Mouse (Mus musculus): ENCODE results near the gene Rarg.
A peak's percentile ranks its signal among the peaks of the same experiment; 100 is the strongest.

Gene Rarg

DNA sequence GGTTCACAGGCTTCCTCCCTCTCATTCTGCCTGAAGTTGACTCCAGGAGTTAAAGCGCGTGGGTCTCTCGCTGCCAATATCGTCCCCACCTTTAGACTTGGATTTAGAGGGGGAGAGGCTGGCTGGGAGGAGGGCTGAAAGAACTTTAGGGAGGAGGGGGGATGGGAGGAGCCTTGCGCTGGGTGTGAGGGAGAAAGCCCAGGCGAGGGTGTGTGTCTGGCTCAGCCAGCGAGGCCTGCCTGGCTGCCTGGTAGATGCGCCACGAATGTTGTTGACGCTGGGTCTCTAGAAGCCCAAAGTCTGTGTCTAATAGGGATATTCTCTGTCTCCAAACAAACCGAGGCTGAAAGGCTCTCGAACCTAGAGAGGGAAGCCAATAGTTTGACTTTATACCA lies 756 bp upstream of the Rarg start:
- peak; percentile 79 for DNase-seq (ENCODE audit: inconsistent ontology term)

DNA sequence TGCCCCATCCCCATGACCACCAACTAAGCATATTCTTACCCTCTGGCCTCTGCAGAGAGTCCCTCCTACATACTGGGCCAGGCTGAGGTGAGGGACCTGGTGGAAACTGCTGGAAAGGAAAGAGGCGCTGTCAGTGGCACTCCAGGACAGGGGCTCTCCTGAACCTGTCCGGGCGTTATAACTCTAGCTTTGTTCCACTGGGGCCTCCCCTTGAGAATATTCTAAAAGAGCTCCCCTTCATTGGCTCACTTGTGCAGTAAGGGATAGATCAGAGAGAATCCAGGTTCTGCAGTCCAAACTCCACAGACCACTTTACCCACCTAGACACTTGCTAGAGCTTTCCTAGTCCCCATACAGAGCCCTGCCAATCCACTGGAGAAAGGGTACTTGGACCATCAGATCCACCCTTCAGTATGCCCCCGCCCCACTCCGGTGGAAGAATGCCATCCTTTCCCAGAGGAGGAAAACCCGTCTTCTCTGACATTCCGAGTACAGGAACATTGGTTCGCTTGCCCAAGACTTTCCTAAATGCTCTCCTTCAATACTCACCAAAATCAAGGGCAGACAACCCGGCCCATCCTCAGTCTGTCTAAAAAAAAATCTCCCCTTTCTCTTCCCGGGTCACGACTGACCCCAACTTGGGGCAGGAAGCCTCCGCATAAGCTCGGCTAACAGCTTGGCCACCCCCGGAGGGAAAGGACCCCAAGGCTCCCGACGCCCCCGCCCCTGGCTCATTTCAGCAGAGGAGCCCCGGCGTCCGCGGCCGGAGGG lies 701 bp downstream of the Rarg start:
- peak; percentile 50 for DNase-seq (ENCODE audit: inconsistent ontology term)

DNA sequence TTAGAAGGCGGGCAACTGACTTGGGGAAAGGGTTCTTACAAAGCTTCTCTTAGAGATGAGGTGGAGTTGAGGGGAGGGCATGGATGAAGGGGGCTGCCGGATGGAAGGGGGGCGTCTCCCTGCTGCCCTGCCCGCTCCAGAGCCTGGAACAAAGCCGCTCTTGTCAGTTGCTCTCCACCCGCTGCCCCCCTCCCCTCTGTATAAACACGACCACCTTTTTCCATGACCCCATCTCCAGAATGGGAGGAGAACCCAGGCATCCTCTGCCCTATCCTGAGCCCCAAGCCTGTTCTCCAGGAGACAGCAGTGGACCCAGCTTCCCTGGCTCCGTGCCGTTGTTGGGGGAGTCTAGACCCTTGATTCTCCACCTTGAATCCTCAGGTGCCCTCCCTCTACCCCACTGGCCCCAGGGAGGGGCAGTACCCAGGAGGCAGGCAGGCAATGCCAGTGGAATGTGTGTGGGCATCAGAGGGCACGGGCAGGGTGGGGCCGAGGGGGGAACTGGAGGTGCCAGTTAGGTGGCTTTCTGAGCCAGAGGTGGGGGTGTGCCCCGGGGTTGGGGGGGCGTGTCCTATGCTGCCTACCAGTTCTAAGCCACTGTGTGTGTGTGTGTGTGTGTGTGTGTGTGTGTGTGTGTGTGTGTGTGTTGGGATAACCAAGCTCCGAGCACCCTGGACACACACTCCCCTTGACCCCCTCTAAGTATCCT lies 1.6 kb downstream of the Rarg start:
- DNase-seq (ENCODE audit: inconsistent ontology term), result no peak

DNA sequence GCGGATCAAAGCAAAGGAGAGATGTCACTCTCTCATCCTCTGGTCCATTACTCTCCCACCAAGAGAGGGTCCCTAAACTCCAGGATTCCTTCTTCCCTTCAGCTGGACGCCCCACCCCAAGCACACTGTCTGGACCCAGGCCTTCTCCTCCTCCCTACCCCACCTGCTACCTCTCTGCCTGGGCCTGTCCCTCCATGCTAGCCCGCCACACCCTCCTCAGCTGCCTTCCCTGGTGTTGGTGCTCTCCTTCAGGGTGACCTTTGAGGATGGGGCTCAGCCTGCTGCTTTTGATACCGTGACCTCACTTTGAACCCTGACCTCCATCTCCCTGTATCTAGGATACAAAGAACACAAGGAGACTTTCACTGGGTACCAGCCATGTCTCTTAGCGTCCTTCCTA lies 6.8 kb downstream of the Rarg start:
- no peak for DNase-seq (ENCODE audit: inconsistent ontology term)

- DNase-seq (ENCODE audit: inconsistent ontology term), result no peak
Observed at GRCm38 (mm10) chr15:102249967-102250366, 7.3 kb downstream of the Rarg start.

DNA sequence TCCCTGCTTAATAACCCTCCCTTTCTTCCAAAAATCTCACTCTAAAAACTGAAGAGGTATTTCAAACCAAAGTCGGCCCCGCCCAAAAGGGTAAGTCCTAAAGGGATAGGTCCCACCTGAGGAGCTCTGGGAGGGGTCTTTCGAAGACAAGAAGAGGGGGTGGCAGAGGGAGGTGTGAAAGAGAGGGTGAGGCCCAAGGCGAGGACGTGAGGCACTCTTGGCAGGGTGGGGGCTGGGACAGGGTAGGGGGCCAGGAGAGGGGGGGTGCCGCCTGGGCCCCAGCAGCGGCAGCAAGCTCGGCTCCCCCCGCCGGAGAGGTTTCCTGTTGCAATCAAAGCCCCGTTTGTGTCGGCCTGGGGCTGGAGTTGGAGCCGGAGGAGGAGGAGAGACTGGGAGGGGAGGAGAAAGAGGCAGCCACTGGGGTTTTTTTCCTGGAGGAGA lies 8.0 kb downstream of the Rarg start:
- DNase-seq (ENCODE audit: inconsistent ontology term), result peak; percentile 56

DNA sequence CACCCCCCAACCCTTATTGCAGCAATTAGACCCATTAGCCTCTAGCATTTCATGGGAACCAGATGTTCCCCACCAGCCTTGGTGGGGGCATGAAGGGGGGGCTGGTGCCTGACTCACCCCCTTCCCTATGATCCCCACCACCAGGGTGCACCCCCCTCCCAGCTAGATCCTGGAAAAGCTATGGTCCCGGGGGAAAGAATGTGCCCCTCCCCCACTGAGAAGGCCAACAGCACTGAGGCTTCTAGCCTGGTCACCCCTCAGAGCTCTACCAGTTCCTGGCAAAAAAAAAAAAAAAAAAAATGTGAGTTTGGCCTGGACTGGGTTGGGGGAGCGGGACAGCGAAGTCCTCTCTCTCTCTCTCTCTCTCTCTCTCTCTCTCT lies 8.5 kb downstream of the Rarg start:
- peak; percentile 59 for DNase-seq (ENCODE audit: inconsistent ontology term)

- peak; percentile 17 for DNase-seq (ENCODE audit: inconsistent ontology term)
Observed at GRCm38 (mm10) chr15:102248131-102248811, 9.0 kb downstream of the Rarg start.

DNA sequence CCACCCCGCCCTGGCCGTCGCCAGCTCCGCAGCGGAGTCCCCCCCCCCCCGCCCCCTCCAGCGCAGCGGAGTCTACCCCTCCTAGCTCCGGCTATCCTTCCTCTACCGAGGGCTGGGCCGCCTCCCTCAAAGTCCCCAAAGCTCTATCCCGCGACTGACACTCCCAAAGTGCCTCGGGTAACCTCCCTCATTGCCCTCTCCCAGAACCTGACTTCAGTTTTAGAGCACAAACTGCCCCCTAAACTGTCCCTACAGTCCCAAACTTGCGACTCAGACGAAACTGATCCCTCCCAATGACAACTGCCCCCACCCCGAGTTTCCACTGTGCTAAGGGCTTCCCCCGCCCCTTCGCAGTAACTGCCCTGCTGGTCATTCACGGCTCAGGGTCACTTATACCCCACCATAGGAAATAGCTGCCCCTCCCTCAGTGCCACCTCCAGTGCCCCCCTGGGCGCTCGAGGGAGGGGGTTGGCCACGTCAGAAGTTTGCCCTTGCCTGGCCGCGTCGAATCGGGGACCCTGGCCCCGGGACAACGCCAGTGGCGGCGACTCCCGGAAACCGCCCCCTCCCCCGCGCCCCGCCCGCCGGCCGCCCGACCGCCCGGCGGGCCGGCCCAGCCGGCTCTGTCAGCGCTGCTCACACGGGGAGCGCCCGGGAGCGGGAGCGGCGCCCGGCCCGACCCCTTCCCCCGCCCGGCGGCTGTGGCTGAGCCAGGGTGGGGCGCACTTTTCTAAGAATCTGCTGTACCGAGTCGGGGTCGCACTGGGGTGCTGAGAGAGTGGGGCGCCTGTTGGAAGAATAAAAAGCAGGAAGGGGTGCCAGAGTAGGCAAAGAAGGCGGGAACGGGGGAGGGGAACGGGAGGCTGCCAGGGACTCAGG lies 9.8 kb downstream of the Rarg start:
- DNase-seq (ENCODE audit: inconsistent ontology term), result peak; percentile 85

- DNase-seq (ENCODE audit: inconsistent ontology term), result peak; percentile 98
Observed at GRCm38 (mm10) chr15:102246866-102247251, 10.5 kb downstream of the Rarg start.

GRCm38 (mm10) chr15:102245891-102246741 lies 11.2 kb downstream of the Rarg start:
- DNase-seq (ENCODE audit: inconsistent ontology term), result peak; percentile 85

- DNase-seq (ENCODE audit: inconsistent ontology term), result peak; percentile 26
Observed at GRCm38 (mm10) chr15:102245461-102245881, 11.8 kb downstream of the Rarg start.

DNA sequence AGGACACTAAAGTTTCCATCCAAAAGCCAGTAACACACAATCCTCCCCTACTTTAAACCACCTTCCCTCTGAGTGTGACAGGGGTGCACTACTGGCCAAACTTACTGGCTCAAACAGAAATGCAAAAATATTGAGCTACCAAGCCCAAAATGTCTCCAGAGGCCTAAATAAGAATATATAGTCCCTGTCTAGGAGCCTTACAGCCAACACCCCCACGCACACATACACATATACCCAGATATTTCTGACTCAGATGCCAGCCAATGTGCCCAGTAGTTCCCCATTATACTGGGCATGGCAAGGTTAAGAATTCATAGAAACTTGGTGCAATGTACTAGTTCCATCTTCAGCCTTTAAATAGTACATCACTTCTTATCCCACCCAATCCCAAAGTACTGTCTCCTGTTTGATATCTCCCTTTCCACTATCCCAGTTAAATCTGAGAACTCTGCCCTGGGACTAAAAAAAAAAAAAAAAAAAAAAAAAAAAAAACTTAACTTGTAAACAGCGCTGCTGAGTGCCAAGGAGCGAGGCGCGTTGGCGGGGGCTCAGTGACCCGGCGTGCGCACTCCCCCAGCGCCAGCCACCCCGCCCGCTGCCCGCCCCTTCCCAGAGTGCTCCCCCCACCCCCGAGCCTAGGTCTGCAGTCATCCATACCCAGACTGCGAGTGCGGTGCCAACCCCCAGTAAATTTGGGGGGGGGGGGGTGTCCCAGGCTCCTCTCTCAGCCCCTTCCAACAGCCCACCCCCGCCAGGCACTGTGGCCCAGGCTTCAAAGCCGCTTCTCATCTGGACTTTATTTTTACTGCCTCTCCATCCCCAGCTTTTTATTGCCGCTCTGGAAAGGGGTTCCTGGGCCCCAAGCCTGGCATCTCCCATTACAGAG lies 12.8 kb downstream of the Rarg start:
- no peak for DNase-seq (ENCODE audit: inconsistent ontology term)

DNA sequence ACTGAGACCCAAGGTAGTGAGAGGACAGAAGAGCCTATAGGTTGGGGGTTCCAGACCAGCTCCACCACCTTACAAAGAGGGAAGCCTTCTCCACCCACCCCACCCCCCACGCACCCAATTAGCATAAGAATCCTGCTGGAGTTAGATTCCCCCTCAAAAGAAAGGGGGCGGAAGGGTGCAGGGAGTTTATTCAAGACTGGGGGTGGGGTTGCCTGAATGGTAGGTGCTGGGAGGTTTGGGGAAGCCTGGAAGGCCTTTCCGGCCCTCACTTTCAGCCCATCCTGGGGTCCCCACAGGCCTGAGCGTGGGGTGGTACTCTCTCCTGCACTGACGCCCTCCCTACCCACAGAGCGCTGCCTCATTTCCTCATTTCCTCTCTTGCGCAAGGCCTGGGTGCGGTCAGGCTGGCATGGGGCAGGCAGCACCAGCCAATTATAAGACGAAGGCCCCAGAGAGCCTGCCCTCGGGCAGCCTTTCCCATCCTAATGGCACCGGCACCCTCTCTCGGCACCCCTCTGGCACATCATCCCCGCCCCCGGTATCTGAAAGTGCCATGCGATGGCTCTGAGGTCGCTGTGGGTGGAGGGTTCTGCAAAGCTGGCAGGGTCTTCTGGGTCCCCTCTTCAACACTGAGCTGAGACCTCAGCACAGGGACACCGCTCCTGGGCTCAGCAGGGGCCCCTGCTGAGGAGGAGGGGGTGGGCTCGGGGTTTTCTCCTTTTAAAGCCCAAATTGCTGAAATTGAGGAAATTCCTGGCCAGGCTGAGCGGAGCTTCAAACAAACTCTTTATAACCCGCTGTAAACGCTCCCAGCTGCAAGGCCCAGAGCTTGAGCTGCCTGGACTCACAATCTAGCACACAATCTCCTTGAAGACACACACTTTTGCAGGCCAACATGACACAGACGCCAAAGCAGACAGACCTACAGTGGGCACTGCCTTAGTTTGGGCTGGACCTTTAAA lies 13.8 kb downstream of the Rarg start:
- peak; percentile 73 for DNase-seq (ENCODE audit: inconsistent ontology term)

- no peak for DNase-seq (ENCODE audit: inconsistent ontology term)
Observed at GRCm38 (mm10) chr15:102242404-102243228, 14.7 kb downstream of the Rarg start.

GRCm38 (mm10) chr15:102240607-102241006 lies 16.7 kb downstream of the Rarg start:
- no peak for DNase-seq (ENCODE audit: inconsistent ontology term)

DNA sequence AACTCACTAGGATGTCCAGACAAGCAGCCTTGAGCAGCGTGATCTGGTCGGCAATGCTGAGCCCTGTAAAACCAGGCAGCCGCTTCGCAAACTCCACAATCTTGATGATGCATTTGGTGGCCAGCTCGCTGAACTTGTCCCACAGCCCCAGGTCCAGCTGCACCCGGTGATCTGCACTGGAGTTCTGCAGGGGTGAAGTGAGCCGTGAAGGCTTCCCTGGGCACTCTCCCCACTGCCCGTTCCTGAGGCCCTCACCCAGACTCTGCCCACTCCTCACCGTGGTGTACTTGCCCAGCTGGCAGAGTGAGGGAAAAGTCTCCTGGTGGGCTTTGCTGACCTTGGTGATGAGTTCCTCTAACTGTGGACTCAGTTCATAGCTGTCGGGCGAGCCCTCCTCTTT lies 17.5 kb downstream of the Rarg start:
- DNase-seq (ENCODE audit: inconsistent ontology term), result no peak

DNA sequence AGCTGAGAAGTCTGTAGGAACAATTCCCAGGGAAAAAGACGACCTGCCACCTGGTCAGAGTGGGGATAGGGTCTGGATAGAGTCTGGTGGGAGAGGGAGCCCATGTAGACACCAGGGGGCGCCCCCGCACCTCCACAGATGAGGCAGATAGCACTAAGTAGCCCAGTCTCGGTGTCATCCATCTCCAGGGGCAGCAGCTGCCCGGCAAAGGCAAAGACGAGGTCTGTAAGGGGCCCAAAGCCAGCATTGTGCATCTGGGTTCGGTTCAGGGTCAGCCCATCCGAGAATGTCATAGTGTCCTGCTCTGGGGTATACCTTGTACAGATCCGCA lies 18.1 kb downstream of the Rarg start:
- DNase-seq (ENCODE audit: inconsistent ontology term), result peak; percentile 85
